Mouse (Mus musculus): ENCODE results near the gene Qrfp.

Qrfp gene

DNA sequence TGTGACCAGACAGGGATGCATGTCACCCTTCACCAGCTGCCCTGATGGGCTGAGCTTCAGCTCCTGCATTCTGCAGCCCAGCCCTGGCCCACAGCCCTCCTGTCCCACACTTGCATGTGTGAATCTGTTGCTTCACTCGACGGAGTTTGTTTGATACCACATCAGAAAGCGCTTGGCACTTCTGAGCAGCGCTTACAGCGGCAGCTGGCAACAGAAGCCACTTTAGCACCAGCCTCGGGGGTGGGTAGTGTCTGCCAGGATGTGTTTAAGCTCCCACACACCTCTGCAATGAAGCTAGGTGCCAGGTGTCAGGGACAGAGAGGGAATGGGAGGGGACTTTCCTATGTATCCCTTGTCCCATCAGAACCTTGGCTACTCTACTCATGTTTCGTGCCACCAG lies 4.3 kb upstream of the Qrfp start:
- no peak for DNase-seq

DNA sequence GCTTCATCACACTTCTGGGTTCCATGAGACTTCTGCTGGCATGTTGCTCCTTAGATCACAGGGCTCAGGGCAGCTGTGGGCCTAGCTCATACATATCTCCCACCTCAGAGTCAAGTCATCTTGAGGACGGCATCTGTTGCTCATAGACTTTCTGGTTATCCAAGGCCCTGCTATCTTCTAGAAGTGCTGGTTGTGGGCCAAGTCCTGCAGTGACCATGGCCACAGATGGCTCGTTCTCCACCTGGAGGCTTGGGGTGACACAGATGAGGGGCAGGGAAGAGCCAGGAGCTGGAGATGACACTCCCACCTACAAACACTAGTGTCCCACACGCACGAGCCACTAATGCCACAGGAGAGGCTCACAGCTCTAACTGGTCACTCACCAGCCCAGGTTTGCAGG lies 3.3 kb upstream of the Qrfp start:
- peak; percentile 46 to 54 for DNase-seq

GRCm38 (mm10) chr2:31811086-31811958 lies 942 bp upstream of the Qrfp start:
- DNase-seq: peak; percentile 51 to 65

DNA sequence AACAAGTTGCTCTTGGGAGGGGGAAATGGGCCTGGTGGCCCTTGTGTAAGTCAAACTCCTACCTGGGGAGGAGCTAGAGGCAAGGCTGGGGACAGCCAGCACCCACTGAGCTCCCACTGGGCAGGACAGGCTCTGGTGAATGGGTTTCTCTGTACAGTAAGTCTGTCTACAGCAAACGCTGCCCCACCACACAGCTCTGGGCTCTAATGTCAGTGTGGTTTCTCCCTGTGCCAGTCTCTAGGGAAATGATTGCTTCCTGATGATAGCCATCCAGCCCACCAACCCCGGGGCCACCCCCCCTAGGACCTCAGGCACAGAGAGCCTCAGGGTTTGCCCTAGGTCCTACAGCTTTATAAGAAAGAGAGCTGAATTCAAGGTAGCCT lies 1.0 kb downstream of the Qrfp start:
- DNase-seq: no peak

GRCm38 (mm10) chr2:31808410-31809357 lies 1.7 kb downstream of the Qrfp start:
- DNase-seq: peak in 1 of 2 experiments; percentile 52

DNA sequence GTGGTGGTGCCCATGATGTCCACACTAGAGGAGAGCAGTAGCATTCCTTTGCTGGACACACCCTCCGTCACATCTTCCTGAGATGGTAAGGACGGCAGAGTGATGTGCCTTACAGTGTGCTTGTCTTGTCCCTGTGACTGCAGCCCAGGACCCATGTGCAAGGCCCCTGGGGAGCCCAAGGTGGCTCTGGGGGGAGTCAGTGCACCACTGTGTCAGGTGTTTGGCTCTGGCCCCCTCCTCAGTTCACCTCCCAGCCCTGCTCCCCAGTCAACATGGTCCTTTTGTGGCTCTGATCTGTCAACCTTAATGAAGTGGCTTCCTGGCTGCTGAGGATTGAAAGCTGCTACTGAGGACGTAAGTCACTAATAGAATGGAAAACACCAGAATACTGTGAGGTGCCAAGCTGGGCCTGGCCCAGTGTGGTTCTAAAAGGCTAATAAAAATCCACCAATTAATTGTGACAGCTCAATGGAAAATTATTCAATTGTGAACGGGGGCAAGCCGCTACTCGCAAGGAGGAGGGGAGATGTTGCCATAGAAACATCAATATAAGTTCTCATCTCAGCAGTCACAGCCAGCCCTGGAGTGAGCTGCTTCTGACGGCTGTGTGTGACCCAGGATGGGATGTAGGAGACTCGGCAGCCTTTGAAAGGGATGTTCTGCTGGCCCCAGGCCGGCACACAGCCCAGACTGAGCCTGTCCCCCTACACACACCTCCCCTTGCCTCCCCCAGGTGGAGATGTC lies 3.6 kb downstream of the Qrfp start:
- no peak for DNase-seq

GRCm38 (mm10) chr2:31803480-31803879 lies 6.9 kb downstream of the Qrfp start:
- peak; percentile 46 to 55 for DNase-seq

DNA sequence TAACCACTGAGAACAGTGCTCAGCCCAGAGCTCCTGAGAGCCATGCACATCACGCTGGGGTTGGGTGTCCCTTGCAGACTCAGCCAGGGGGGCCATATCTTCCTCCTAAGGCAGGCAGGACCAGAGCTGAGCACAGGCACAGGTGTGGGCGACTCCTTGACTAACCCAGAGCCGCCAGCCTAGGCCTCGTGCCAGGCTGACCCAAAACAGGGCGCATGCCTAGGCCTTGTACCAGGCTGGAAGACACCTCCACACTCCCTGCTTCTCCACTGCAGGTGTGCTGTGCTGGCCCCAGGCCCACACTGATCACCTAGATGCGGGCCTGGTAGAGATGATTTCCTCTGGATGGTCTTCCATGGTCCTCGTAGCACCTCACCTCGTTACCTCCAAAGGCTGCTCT lies 7.6 kb downstream of the Qrfp start:
- peak in 1 of 2 experiments; percentile 33 for DNase-seq

GRCm38 (mm10) chr2:31801416-31801815 lies 9.0 kb downstream of the Qrfp start:
- DNase-seq: peak; percentile 75 to 86

DNA sequence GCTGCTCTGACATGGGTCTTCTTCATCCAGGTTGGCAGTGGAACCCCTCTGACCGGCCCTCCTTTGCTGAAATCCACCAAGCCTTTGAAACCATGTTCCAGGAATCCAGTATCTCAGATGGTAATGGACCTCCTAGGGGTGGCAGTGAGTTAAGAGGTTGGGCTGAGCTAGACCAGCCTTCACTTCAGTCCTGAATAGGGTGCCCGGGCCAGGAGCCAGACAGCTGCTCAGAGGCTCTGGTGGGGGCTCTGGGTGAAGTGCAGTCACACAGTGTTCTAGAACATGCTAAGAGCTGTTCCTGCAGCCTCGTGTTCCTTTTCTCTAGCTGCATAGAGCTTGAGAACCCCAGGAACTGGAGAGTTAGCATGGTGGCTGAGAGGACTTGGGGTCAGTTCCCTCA lies 13.4 kb downstream of the Qrfp start:
- no peak for DNase-seq

GRCm38 (mm10) chr2:31792611-31793010 lies 17.8 kb downstream of the Qrfp start:
- DNase-seq: no peak

GRCm38 (mm10) chr2:31791260-31791659 lies 19.1 kb downstream of the Qrfp start:
- DNase-seq: peak; percentile 57 to 69

DNA sequence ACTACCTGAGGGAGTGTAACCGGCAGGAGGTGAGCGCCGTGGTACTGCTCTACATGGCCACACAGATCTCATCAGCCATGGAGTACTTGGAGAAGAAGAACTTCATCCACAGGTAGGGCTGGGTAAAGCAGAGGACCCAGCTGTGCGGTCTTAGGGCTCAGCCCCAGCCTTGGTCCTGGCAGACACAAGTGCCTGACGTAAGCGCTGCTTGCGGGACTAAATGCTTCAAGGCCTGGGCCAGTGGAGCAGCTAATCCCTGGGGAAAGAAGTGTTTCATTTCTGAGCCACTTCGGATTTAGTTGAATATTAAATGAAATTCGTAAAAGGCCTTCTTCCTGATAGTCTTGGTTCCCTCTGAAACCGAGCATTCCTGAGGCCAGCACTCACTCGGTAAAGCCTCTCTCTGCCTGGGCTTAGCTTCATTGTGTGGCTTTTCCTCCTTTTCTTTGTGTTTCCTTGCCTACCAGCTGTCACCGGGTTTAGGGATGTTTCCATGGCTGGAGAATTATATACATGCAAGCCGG lies 19.6 kb downstream of the Qrfp start:
- DNase-seq: no peak

DNA sequence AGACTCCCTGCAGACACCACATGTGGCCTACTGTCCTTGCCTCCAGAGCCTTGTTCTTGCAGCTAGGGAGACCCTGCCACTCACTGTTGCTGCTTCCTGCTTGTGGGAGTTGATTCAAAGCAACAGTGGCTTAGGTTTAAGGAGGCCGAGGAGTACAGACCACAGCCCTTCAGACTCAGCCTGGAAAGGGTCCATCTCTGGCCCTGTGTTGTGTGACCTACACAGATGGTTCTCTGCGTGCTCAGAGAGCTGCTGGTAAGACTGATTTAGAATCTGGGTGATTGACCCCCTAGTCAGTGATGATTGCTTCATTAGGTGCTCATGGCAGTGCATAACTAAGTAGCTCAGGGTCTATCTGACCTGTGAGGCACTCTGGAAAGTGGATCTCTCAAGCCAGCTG lies 21.2 kb downstream of the Qrfp start:
- DNase-seq: peak in 1 of 2 experiments; percentile 52

DNA sequence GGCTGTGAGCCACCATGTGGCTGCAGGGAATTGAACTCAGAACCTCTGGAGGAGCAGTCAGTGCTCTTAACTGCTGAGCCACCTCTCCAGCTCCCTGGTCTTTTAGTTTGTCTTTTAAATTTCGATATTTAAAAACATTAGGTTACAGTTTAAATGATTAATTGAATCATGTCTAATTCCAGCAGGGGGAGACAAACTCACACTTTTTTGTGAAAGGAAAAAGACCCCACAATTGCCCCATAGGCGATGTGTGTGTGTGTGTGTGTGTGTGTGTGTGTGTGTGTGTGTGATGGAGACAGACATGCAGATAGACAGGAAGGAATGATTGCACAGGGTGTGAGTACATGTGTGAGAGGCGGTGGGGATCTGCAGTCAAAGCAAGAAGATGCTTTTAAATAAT lies 22.2 kb downstream of the Qrfp start:
- DNase-seq: peak; percentile 54 to 75

- DNase-seq: peak; percentile 93 to 95
These were observed 23.4 kb downstream of the Qrfp start for GRCm38 (mm10) chr2:31787029-31787428.

DNA sequence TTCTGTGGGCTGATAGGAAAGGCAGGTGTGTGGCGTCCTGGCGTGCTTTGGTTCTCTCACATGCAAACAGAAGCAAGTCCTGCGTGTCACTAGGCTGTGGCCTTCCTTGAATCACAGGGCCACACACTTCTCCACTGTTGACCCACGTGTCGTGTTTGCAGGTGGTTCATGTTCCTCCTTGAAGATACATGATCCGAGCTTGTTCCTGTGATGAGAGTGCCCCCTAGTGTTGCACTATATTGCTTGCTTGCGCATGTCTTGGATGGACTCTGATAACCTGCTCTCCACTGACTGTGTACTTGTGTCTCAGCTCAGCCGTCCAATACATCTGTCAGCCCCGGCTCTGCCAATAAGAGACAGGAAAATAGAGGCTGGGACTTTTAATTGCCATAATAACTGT lies 25.3 kb downstream of the Qrfp start:
- peak; percentile 90 to 95 for DNase-seq

DNA sequence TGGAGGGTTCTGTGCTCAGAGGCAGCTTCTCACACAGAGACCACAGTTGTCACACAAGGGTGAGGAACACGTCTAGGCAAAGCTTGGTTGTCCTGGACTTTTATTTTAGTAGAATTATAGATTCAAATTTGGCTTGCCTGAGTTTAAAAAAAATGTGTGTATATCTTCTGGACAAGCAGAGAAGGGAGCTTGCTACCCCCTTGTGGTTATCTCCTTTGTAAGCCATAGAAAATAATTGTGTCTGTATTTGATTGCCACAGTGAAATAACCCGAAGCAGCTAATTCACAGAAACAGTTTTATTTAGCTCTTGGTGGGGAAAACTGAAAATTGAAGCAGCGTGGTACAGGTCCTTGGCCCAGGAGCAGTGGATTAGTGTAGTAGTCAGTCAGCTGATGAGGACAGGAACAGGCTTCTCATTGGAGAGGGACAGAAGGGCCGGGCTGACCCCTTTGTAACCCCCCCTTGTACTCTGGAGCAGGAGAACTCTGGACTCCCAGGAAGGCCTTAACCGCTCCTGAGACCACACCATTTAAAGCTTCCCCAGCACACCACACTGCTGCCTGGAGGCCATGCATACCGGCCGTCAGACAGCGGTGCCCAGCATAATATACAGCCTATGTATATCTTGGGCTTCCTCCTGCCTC lies 27.3 kb downstream of the Qrfp start:
- DNase-seq: no peak

GRCm38 (mm10) chr2:31779258-31779657 lies 31.1 kb downstream of the Qrfp start:
- DNase-seq: no peak

DNA sequence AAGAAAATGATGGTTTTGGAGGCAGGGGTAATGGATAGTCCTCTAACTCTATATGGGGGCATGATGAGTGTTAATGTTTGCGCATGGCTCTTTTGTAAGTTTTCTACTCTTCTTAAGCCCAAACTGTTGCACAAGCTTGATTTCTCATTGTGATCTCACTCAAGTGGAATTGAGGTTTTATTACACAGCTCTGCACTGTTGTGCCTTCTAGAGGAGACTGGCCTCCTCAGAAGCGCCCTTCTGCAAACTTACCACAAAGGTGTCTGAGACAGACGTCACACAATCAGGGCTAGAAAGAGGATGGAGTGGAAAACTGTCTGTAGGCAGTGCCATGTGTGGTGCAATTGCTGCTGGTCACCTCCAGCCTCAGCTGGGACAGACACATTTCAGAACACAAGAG lies 33.9 kb downstream of the Qrfp start:
- no peak for DNase-seq

- DNase-seq: no peak
These were observed 39.5 kb downstream of the Qrfp start for GRCm38 (mm10) chr2:31770781-31771441.
